Mouse (Mus musculus): ENCODE results near the gene Vmn2r89. TPM values are rescaled to one million over a fixed set of nuclear protein-coding genes. Genes with fewer than 3 reads are reported as not detected.
"Not testable (repeated sequence)": the region's sequence is repeated elsewhere in the genome, so short reads cannot be mapped to it uniquely, and the experiment has no call there.

The Vmn2r89 gene
- not detected in 2 replicates for polyA plus RNA-seq (2014; fragmentation: Nextera tagmentation; extraction: Ambion mirVana)

DNA sequence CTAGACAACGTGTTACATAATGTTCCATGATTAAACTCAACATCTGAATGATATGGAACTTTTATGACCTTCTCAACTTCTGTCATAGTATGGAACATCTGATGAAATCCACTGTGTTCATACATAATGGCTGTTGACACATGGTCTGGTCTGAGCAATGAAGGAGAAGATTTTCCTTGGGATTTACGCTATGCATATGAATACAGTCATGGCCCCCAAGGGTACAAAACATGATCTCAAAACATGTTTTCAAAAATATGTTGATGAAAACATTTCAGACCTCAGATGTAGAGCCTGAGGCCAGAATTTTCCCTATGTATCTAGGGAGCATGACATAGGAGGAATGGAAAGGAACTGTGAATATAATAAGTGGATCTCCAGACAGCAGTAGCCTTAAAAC is at the start of gene Vmn2r89:
TSS of gene Vmn2r89 (plus strand) at position 301 of the 400 bp plus-strand sequence.
- not testable (repeated sequence) for H3K9me3 ChIP-seq (replicated peaks; ENCODE audit: control insufficient read depth, low read length); H3K27me3 ChIP-seq (ENCODE audit: control insufficient read depth, insufficient read depth, low read length); H3K27ac ChIP-seq (replicated peaks; ENCODE audit: low read depth, low read length); ATAC-seq (replicated peaks; ENCODE audit: insufficient number of reproducible peaks, low FRiP score, low TSS enrichment, low read depth); H3K4me2 ChIP-seq (ENCODE audit: low read depth, low read length); H3K4me3 ChIP-seq (ENCODE audit: low read depth, low read length); H3K4me1 ChIP-seq (ENCODE audit: control insufficient read depth, insufficient read depth, low read length); DNase-seq (ENCODE audit: low spot score); H3K9ac ChIP-seq (replicated peaks; ENCODE audit: low read length); H3K36me3 ChIP-seq (replicated peaks; ENCODE audit: control insufficient read depth, insufficient read depth, low read depth, low read length)
- WGBS = 83% methylated on average over 2 of the region's 2 CpGs

DNA sequence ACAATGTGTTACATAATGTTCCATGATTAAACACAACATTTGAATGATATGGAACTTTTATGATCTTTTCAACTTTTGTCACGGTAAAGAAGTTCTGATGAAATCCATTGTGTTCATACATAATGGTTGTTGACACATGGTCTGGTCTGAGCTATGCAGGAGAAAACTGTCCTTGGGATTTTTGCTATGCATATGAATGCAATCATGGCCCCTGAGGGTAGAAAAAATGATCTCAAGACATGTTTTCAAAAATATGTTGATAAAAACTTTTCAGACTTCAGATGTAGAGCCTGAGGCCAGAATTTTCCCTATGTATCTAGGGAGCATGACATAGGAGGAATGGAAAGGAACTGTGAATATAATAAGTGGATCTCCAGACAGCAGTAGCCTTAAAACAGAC is 41.1 kb upstream of the Vmn2r89 start, which contains the start of gene Vmn2r88:
TSS of gene Vmn2r88 (plus strand) at position 301 of the 400 bp plus-strand sequence.
- DNase-seq (ENCODE audit: low spot score) = no peak
- Histone ChIP-seq H3K4me1 (ENCODE audit: control insufficient read depth, insufficient read depth, low read length) (no peaks in the 10 kb centered on the region), H3K9ac (replicated peaks; ENCODE audit: low read length) (no peak within 1 kb of the TSS), H3K36me3 (replicated peaks; ENCODE audit: control insufficient read depth, insufficient read depth, low read depth, low read length) (no peaks in the 10 kb centered on the region), H3K9me3 (replicated peaks; ENCODE audit: control insufficient read depth, low read length) (no peaks in the 10 kb centered on the region), H3K4me2 (ENCODE audit: low read depth, low read length) (no peak within 1 kb of the TSS), H3K27ac (replicated peaks; ENCODE audit: low read depth, low read length) (no peak within 1 kb of the TSS), H3K27me3 (ENCODE audit: control insufficient read depth, insufficient read depth, low read length) (no peaks in the 10 kb centered on the region), H3K4me3 (ENCODE audit: low read depth, low read length) (no peak within 1 kb of the TSS)
- ATAC-seq (replicated peaks; ENCODE audit: insufficient number of reproducible peaks, low FRiP score, low TSS enrichment, low read depth) = no peak
- 85% methylated on average over 1 of the region's 1 CpGs for WGBS

DNA sequence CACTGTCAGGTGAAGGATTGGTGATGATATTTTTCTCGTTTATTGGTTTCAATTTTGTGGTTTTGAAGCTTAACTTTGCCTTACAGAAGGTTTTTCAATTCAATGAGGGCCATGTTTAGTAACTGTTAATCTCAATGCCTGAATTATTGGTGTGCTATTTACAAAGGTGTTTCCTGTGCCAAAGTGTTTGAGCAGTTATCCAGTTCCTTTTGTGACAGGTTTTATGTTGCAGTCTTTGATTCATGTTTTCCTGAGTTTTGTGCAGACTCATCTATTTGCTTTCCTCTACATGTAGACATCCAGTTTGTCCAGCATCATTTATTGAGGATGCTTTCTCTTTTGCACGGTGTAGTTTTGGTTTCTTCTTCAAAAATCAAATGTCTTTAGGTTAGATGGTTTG is 27.8 kb upstream of the Vmn2r89 start:
- H3K9ac ChIP-seq (replicated peaks; ENCODE audit: low read length) = no peak overlapping the region
- H3K9me3 ChIP-seq (replicated peaks; ENCODE audit: control insufficient read depth, low read length) = no peaks in the 10 kb centered on the region
- DNase-seq (ENCODE audit: low spot score) (no peak), ATAC-seq (replicated peaks; ENCODE audit: insufficient number of reproducible peaks, low FRiP score, low TSS enrichment, low read depth) (no peak)
- no peak overlapping the region for H3K4me3 ChIP-seq (ENCODE audit: low read depth, low read length)
- no peak overlapping the region for H3K27ac ChIP-seq (replicated peaks; ENCODE audit: low read depth, low read length)
- no peak overlapping the region for H3K4me2 ChIP-seq (ENCODE audit: low read depth, low read length)
- no peaks in the 10 kb centered on the region for H3K36me3 ChIP-seq (replicated peaks; ENCODE audit: control insufficient read depth, insufficient read depth, low read depth, low read length)
- 74% methylated on average over 2 of the region's 2 CpGs for WGBS
- H3K4me1 ChIP-seq (ENCODE audit: control insufficient read depth, insufficient read depth, low read length) = no peaks in the 10 kb centered on the region
- H3K27me3 ChIP-seq (ENCODE audit: control insufficient read depth, insufficient read depth, low read length) = no peaks in the 10 kb centered on the region

DNA sequence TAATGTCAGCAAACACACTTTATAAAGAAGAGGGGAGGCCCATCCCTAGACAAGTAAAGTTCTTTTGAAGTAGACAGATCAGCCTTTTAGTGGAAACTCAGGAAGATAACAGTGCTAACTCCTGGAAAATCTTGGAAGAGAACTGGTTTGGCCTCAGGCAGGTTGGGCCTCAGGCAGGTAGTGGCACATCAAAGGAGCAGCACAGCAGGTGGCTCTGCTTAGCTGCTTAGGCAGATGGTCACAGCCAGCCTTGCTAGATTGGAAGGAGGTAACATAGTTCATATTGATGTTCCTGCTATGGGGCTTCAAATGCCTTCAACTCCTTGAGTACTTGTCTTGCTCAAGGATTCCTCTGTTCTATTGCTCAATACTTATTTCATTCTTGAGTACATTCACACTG is 21.5 kb upstream of the Vmn2r89 start:
- H3K4me1 ChIP-seq (ENCODE audit: control insufficient read depth, insufficient read depth, low read length); H3K9ac ChIP-seq (replicated peaks; ENCODE audit: low read length); H3K36me3 ChIP-seq (replicated peaks; ENCODE audit: control insufficient read depth, insufficient read depth, low read depth, low read length); H3K4me3 ChIP-seq (ENCODE audit: low read depth, low read length); H3K4me2 ChIP-seq (ENCODE audit: low read depth, low read length); DNase-seq (ENCODE audit: low spot score); H3K9me3 ChIP-seq (replicated peaks; ENCODE audit: control insufficient read depth, low read length); H3K27ac ChIP-seq (replicated peaks; ENCODE audit: low read depth, low read length); H3K27me3 ChIP-seq (ENCODE audit: control insufficient read depth, insufficient read depth, low read length); ATAC-seq (replicated peaks; ENCODE audit: insufficient number of reproducible peaks, low FRiP score, low TSS enrichment, low read depth): not testable (repeated sequence)

DNA sequence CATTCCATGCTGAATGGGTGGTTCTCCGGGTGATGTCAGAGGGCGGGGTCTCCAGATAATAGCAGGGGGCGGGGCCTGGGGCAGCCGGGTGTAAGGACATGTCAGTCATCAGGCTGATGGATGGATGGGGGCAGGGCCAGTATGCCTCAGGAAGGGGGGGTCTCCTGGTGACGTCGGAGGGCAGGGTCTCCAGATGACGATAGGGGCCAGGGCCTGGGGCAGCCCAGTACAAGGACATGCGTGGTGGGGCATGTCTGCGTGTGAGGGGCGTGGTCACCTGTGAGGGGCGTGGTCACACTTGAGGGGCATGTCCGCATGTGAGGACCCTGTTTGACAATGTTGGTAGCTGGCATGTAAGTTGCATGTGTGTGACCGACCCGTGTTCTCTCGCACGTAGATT is 17.1 kb upstream of the Vmn2r89 start:
- no peak overlapping the region for H3K27ac ChIP-seq (replicated peaks; ENCODE audit: low read depth, low read length)
- H3K9me3 ChIP-seq (replicated peaks; ENCODE audit: control insufficient read depth, low read length) = peaks cover 13% of the 10 kb centered on the region
- no peak overlapping the region for H3K4me3 ChIP-seq (ENCODE audit: low read depth, low read length)
- ATAC-seq (replicated peaks; ENCODE audit: insufficient number of reproducible peaks, low FRiP score, low TSS enrichment, low read depth) = no peak
- WGBS = 94% methylated on average over 16 of the region's 16 CpGs
- H3K9ac ChIP-seq (replicated peaks; ENCODE audit: low read length) = no peak overlapping the region
- H3K36me3 ChIP-seq (replicated peaks; ENCODE audit: control insufficient read depth, insufficient read depth, low read depth, low read length) = no peaks in the 10 kb centered on the region
- H3K4me2 ChIP-seq (ENCODE audit: low read depth, low read length) = no peak overlapping the region
- H3K4me1 ChIP-seq (ENCODE audit: control insufficient read depth, insufficient read depth, low read length) = no peaks in the 10 kb centered on the region
- DNase-seq (ENCODE audit: low spot score) = no peak
- no peaks in the 10 kb centered on the region for H3K27me3 ChIP-seq (ENCODE audit: control insufficient read depth, insufficient read depth, low read length)

DNA sequence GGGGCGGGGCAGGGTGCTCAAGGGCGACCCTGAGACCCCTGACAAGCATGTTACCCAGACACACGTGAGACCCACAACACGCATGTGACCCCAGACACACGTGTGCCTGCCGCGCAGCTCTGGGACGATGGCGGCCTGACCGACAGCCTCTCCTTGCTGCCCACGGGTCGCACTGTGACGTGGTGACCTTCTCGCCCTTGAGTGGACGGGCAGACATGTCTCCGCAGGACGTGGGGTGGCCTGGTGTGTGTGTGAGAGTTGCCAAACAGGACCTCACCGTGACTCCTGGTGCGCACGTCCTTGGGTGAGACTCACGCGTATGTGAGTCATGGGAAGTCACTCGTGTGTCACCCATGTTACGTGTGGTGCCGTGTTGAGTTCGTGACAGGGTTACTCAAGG is 16.6 kb upstream of the Vmn2r89 start:
- Histone ChIP-seq H3K9me3 (replicated peaks; ENCODE audit: control insufficient read depth, low read length) (peaks cover 13% of the 10 kb centered on the region), H3K4me3 (ENCODE audit: low read depth, low read length) (no peak overlapping the region), H3K4me1 (ENCODE audit: control insufficient read depth, insufficient read depth, low read length) (no peaks in the 10 kb centered on the region), H3K9ac (replicated peaks; ENCODE audit: low read length) (no peak overlapping the region), H3K4me2 (ENCODE audit: low read depth, low read length) (no peak overlapping the region), H3K27ac (replicated peaks; ENCODE audit: low read depth, low read length) (no peak overlapping the region), H3K27me3 (ENCODE audit: control insufficient read depth, insufficient read depth, low read length) (no peaks in the 10 kb centered on the region), H3K36me3 (replicated peaks; ENCODE audit: control insufficient read depth, insufficient read depth, low read depth, low read length) (no peaks in the 10 kb centered on the region)
- ATAC-seq (replicated peaks; ENCODE audit: insufficient number of reproducible peaks, low FRiP score, low TSS enrichment, low read depth) (no peak), DNase-seq (ENCODE audit: low spot score) (no peak)
- 96% methylated on average over 26 of the region's 26 CpGs for WGBS

DNA sequence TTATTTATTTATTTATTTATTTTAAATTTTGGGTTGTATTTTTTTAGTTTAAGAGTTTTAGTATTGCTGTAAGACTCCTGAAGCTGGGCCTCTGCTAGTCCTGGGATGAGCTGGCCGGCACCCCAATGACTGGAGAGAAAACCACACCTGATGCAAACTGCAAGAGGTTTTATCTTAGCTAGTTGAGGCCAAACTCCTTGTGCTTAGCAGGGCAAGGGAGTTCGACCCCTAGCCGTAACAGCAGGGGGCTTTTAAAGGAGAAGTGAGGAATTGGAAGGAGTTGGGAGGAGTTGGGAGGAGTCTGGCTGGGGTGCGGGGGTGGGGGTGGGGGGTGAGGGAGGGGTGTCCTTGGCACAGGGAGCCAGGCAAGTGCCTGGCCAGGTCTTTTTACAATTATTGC is 12.7 kb upstream of the Vmn2r89 start:
- DNase-seq (ENCODE audit: low spot score) = no peak
- no peak for ATAC-seq (replicated peaks; ENCODE audit: insufficient number of reproducible peaks, low FRiP score, low TSS enrichment, low read depth)

DNA sequence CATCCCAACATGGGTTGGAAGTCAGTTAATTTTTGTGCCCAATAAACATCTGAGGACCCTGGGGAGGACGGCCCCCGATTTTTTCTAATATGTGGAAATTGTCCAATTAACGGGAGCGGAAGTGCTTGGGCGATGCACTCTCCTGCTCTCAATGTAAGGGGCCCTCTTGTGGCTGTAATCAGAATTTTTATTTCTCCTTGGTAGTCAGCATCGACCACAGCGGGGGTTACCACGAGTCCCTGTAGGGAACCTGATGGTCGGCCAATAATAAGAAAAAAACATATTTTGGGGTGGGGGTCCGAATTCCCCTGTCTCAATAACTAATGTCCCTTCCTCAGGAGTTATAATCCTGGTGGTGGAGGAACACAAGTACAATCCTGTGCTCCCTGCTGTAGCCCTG is 28.6 kb downstream of the Vmn2r89 start:
- not testable (repeated sequence) for H3K9me3 ChIP-seq (replicated peaks; ENCODE audit: control insufficient read depth, low read length); H3K27me3 ChIP-seq (ENCODE audit: control insufficient read depth, insufficient read depth, low read length); DNase-seq (ENCODE audit: low spot score); H3K27ac ChIP-seq (replicated peaks; ENCODE audit: low read depth, low read length); H3K36me3 ChIP-seq (replicated peaks; ENCODE audit: control insufficient read depth, insufficient read depth, low read depth, low read length); H3K4me2 ChIP-seq (ENCODE audit: low read depth, low read length); ATAC-seq (replicated peaks; ENCODE audit: insufficient number of reproducible peaks, low FRiP score, low TSS enrichment, low read depth); H3K4me3 ChIP-seq (ENCODE audit: low read depth, low read length); H3K9ac ChIP-seq (replicated peaks; ENCODE audit: low read length); H3K4me1 ChIP-seq (ENCODE audit: control insufficient read depth, insufficient read depth, low read length)
- 89% methylated on average over 10 of the region's 10 CpGs for WGBS

More for the DNA sequence above, 12.7 kb upstream of the Vmn2r89 start:
- 87% methylated on average over 4 of the region's 4 CpGs for WGBS
- Histone ChIP-seq H3K27me3 (ENCODE audit: control insufficient read depth, insufficient read depth, low read length) (no peaks in the 10 kb centered on the region), H3K4me3 (ENCODE audit: low read depth, low read length) (no peak overlapping the region), H3K27ac (replicated peaks; ENCODE audit: low read depth, low read length) (no peak overlapping the region), H3K4me1 (ENCODE audit: control insufficient read depth, insufficient read depth, low read length) (no peaks in the 10 kb centered on the region), H3K4me2 (ENCODE audit: low read depth, low read length) (no peak overlapping the region), H3K9me3 (replicated peaks; ENCODE audit: control insufficient read depth, low read length) (peaks cover 13% of the 10 kb centered on the region), H3K36me3 (replicated peaks; ENCODE audit: control insufficient read depth, insufficient read depth, low read depth, low read length) (no peaks in the 10 kb centered on the region), H3K9ac (replicated peaks; ENCODE audit: low read length) (no peak overlapping the region)

All from embryonic facial prominence, embryonic 11.5 days (tissue).